Mouse (Mus musculus) urinary bladder, postnatal 36 days (tissue): Measurements from ENCODE around the gene Hnrnph2.

Experiments
- DNase-seq, 2 experiments: peaks; one replicate each; pipeline ENCODE4 v3.0.0; 2022; ENCODE audit warnings: low spot score in 2 of 2, mixed read lengths in 1 of 2

Gene Hnrnph2

DNA sequence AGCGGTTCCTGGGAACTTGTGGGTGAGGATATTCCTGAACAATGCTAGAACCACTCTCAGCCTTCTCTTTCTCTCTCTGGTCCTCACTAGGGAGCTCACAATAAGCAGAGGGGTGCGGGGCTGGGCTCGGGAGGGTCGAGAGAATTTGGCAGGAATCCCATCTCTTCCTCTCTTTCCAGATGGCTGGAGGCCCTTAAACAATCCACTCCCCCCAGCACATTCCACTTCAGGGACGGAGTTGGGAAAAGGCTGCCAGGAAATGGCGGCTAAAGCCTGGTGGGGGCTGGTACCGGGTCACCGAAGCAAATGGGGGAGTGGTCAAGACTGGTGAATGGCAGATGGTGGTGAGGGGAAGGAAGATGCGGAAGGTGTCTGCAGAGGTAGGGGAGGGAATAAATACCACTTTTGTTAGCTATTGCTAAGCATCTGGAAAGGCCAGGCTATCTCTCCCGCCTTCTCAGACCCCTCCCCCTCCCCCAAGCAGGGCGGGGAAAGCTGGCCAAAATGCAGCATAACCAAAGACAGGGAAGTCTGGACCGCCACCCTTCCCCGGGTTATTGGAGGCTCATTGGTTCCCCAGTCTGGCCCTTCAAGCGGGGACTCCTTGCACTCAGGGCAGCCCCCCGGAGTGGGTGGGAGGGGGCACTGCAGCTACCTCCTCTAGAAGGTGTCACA is 11.4 kb downstream of the Hnrnph2 start:
- DNase-seq, result peak; percentile 13 to 26

DNA sequence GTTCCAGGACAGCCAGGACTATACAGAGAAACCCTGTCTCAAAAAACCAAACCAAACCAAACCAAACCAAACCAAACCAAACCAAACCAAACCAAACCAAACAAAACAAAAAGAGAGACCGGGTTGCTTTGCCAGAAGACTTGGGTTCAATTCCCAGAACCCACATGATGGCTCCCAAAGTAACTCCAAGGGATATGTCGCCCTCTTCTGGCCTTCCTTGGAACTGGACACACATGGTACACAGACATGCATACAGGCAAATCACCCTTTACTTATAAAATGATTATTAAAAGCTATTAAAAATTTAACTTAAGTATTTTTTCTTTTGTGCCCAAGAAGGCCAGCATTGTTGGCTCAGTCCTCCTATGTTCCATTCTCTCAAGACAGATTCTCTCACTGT is 13.3 kb downstream of the Hnrnph2 start:
- no peak for DNase-seq

DNA sequence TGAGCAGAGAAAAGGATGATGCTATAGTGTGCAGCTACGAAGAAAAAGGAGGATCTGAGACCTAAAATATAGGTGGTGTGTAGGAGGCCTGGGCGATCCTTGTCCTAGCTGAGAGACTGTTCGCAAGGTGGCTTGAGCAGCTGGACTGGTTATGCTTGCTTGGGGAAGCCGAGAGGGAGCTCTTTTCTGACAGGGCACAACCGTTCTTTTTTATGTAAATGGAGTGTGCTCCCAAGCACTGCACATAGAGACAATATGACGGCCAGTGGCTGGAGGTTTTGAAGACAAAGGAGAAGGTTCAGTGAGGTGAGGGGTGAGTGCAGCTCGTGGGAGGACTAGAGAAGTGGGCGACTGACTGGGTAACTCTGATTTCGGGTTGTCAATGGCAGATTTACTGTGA is 18.7 kb downstream of the Hnrnph2 start:
- no peak for DNase-seq

DNA sequence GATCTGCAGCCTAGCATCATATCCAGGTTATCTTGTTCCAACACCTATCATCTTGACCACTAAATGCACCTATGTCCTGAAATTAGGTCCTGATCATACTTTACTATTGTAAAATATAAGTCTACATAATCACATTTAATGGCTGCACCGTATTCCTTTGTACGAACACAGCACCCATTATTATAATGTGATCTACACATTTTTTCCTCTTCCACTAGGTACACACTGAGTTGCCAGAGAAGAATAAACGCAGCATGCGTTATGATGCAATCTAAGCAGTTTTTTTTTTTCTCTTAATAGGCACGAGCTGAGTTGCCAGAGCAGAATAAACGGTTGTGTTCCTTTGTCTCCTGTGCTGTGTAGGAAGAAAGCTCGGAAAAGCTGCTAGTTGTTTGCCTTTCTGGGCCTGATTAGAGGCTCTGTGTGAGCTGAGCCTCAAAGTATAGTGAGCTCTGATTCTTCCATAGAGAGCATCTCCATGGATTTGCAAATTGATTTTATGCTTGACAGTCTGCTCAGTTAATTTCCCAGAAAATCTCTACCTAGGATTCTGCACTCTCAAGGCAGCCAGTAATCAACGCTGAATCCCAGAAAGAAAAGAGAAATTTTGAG is 19.4 kb downstream of the Hnrnph2 start:
- no peak for DNase-seq

DNA sequence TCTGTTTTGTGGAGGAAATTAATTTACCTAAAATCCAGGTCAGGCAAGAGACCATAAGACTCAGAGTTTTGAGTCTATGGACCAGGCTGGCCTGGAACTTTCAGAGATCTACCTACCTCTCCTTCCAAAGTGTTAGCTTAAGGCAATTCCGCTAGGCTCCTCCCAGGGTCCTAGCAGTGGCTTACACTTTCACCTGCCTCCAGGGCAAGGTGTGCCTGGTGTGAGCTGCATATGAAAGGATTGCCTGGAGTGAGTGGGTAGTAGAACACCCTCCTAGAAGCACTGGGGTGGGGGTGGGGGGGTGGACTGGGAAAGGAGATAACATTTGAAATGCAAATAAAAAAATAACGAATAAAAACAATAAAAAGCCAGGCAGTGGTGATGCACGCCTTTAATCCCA is 20.7 kb downstream of the Hnrnph2 start:
- no peak for DNase-seq

DNA sequence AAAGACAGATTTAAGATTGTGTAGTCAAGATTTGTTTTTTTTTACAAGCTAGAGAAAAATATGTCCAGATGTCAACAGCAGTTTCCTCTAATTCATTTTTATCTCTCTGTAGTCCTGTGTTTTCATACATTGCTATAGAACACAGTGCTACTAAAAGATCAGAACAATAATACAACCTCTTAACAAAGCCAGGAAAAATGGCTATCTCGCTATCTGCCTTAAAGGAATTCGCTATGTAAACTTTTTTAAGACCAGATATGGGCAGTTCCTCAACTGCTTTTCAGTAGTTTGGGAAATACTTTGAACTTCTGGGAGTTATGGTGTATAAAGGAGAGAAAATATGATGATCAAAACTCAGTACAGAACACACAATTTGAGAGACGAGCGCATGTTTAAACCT is 22.4 kb downstream of the Hnrnph2 start:
- no peak for DNase-seq

DNA sequence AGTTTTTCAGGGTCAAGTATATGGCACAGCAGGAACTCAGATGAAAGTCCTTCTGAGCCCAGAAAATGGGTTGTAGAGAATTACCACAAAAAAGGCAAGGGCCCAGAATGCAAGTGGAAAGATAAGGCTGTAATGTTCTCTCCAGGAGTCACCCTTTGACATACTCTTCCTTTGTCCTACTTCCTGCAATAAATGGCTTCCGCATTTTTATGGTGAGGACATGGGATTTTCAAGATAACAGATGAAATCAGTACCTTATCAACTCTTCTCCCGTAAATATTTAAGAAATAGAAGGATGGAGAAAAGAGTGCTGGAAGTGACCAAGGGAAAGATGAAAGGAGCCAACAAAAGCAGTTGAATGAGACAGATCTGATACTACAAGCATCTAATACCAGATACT is 27.2 kb downstream of the Hnrnph2 start:
- no peak for DNase-seq

DNA sequence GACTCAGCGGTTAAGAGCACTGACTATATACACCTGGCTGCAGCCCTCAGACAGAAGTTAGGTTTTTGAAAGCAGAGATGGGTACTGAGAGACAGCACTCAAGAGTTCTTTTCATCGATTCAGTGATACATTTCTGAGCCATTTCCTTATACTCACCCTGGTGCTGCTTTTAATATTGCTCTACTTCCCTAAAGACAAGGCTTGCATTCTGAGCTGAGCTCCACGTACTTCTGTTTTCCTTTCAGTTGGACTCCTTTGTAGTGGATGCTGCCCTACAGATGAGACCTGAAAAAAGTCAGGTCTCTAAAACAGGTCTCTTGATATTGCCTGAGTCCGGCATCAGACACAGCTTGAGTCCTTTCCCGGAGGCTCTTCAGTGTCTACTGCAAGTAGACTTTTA is 31.7 kb downstream of the Hnrnph2 start:
- DNase-seq, result no peak

DNA sequence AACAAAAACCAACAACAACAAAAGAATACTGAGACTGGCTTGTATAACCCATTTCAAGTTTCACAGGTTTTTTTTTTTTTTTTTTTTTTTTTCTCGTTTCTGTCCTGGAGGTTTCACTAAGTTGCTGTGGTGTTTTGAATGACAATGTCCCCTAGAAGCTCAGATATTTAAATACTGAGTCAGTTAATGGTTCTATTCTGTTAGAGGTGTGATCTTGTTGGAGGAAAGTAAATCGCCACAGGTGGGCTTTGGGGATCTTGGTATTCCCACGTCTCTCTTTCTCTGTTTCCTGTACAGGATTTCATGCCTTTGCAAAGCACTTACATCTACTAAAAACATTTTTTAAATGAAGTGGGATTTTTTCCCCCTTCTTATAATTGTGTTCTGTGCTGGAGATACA is 34.1 kb downstream of the Hnrnph2 start:
- no peak for DNase-seq

DNA sequence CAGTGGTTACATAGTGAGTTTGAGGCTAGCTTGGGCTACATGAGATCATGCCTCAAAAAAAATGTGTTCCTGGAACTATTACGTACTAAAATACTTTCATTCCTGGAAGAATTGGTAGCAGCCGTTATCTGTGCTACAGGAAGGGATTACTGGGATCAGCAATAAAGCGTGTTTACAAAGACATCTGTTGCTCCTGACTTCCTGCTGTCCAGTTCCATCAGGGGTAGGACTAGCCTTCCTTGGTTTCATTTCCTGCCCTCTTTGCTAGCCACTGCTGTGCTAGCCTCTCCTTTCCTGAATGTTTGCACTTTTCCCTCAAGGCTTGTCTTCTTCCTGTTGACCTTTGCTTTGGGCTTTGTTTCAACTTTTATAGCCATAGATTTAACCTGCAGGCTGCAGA is 34.9 kb downstream of the Hnrnph2 start:
- DNase-seq, result no peak

DNA sequence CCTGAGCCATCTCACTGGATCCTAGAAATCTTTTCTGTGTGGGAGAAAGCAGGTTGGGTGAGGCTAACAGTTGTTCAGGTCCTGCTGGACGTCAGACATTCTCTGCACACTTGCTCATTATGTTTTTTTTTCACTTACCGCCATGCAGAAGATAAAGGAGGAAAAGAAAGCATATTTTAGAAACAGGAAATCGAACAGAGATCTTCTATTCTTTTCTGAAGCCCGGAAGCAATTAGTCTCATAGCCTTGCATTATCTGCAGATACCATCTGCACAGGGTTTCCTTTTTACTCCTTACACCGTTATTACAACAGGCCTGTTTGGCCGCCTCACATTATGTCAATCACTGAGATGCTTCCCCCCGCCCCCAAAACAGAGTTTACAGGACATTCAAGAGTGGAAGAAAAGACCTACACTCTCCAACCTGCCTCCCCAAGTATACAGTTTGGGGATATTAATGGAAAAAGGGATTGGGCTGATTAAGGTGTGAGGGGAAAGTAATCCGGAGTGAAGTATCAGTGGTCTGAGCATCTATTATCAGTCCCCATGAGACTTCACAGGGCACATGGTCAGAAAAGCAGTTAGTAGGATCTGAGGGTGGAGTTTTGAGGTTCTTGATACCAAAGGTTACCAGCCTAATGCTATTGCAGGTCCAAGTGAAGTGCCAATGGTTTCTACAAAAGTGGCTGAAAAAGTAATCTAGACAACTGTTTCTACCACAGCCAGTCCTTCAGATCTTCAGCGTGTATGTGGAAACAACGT is 40.2 kb downstream of the Hnrnph2 start:
- no peak for DNase-seq

DNA sequence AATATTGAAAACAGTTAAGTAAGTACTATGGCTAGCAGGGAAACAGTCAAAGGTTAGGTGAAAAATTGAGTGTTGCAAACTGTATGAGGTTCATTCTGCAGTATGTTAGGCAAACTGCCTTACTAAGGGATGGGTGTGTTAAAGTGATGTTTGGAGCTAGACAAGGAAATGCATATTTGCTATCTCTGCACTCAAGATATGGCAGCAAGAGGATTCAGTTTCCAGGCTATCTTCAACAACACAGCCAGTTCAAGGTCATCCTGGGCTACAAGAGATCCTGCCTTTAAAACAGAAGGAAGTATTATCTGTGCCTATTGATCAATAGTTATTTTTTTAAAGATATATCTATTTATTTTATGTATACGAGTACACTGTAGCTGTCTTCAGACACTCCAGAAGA is 45.4 kb downstream of the Hnrnph2 start:
- DNase-seq, result no peak

DNA sequence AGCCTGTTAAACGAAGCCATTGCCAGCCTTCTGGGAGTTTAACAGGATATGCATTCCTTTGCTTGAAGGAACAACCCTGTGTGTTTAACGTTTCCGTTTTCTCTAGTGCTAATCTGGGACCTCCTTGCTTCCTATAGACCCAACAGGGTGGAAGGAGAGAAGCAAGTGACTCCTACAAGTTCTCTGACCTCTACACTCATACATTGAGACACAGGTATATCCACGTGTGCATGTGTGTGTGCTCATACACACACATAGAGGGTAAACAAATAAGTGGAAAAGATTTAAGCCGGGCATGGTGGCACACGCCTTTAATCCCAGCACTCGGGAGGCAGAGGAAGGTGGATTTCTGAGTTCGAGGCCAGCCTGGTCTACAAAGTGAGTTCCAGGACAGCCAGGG is 46.4 kb downstream of the Hnrnph2 start:
- no peak for DNase-seq

DNA sequence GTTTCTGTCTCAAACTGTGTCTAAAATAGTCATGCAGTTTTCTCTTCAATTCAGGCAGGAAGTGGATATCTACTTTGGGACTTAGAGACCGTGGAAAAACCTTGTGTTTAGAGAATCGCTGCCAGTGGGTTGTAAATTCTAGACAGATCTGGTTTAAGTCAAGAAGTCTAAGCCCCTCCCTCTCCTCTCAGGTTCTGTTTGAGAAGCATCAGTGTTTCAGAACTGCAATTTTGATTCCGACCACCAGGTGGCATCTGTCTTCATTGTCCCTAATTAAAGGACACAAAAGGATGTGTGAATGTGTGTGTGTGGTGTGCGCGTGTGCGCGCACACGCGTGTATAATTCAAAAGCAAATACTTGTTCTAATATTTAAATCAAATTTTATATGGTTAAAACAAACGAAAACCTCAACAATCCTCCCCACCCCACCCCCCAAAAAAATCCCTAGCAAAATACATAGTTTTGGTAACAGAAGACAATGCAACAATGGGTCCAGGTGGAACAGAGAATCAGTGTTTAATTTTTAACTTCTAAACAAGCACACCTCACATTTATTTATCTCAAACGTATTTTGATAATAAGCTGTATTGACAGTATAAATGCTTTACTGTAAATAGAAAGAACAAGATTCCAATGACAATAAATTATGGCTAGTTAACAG is 47.2 kb downstream of the Hnrnph2 start:
- DNase-seq, result peak; percentile 32 to 56

DNA sequence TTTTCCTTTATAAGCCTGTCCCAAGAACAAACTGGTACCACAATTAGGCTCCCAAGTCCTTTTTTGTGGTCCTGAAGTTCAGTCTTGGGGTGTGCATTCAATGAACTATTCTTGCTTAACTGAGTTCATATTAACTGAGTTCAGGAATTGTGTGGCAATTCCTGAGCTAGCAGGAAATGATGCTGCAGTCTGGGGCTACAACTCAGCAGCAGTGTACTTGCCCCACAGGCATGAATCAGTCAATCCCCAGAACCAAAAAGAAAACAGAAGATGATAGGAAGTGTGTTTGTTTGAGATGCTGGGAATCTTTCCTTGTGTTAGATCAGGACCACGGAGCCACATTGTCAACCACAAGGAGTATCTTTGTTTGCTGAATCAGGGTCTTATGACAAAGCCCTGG is 51.1 kb downstream of the Hnrnph2 start:
- DNase-seq, result no peak
